Mouse (Mus musculus) C2C12 (cell line): ENCODE data around the gene Alg1.

Experiments used
- CTCF ChIP-seq: IDR thresholded peaks from one replicate; pipeline ENCODE4 v1.5.1; 2011; ENCODE audit not compliant: control insufficient read depth, insufficient read depth, insufficient read length
- MAX ChIP-seq: IDR thresholded peaks from one replicate; pipeline ENCODE4 v1.6.1; 2011; ENCODE audit warnings: mild to moderate bottlenecking, control low read depth
- MYOD1 ChIP-seq: IDR thresholded peaks from one replicate; pipeline ENCODE4 v1.6.1; 2011; ENCODE audit warnings: low read depth; ENCODE audit not compliant: control insufficient read depth, insufficient read length

GRCm38 (mm10) chr16:5285376-5285775 lies 52.0 kb downstream of the Alg1 start:
- TF ChIP-seq MYOD1, result no peak
- TF ChIP-seq CTCF, result no peak
- no peak for TF ChIP-seq MAX
